Mouse (Mus musculus) midbrain, embryonic 11.5 days (tissue): ENCODE results near the gene Pmepa1. TPM values are rescaled to one million over a fixed set of nuclear protein-coding genes. Genes with fewer than 3 reads are reported as not detected.

Experiments
- ATAC-seq: fragments of 200-750 bp; cut with Nextera tagmentation; 2 replicates; pipeline ENCODE4 v1.8.0; 2017; ENCODE audit warnings: moderate TSS enrichment, moderate library complexity; ENCODE audit not compliant: low FRiP score
- DNase-seq: peaks from one replicate; pipeline ENCODE4 v3.0.0; 2015; ENCODE audit warnings: low spot score; ENCODE audit errors: missing footprints
- H3K27ac ChIP-seq: fragments of 300-500 bp; sonication (generic); 2 replicates; pipeline ENCODE4 v1.5.1; 2014; ENCODE audit warnings: low read depth, low read length
- H3K27me3 ChIP-seq: fragments of 300-500 bp; sonication (generic); 2 replicates; pipeline ENCODE4 v1.6.1; 2014; ENCODE audit warnings: mild to moderate bottlenecking, low read length, moderate library complexity, mixed read lengths; ENCODE audit not compliant: control insufficient read depth, insufficient read depth
- H3K36me3 ChIP-seq: fragments of 300-500 bp; sonication (generic); 2 replicates; pipeline ENCODE4 v1.6.1; 2014; ENCODE audit warnings: mild to moderate bottlenecking, low read length, moderate library complexity, mixed read lengths; ENCODE audit not compliant: control insufficient read depth, insufficient read depth
- H3K4me1 ChIP-seq: fragments of 300-500 bp; sonication (generic); 2 replicates; pipeline ENCODE4 v1.6.1; 2014; ENCODE audit warnings: low read length; ENCODE audit not compliant: control insufficient read depth, insufficient read depth
- H3K4me2 ChIP-seq: fragments of 300-500 bp; sonication (generic); 2 replicates; pipeline ENCODE4 v1.6.1; 2014; ENCODE audit warnings: mild to moderate bottlenecking, moderate library complexity
- H3K4me3 ChIP-seq: fragments of 300-500 bp; sonication (generic); 2 replicates; pipeline ENCODE4 v1.5.1; 2014; ENCODE audit warnings: low read depth, low read length
- H3K9ac ChIP-seq: fragments of 300-500 bp; sonication (generic); 2 replicates; pipeline ENCODE4 v1.6.1; 2014; ENCODE audit warnings: low read length
- H3K9me3 ChIP-seq: fragments of 300-500 bp; sonication (generic); 2 replicates; pipeline ENCODE4 v1.6.1; 2016; ENCODE audit warnings: low read length; ENCODE audit not compliant: control insufficient read depth
- WGBS: fragments of 180-500 bp; shearing (Covaris S2); extraction: QIAGEN DNeasy Blood & Tissue Kit; methylation state at CpG from one replicate; pipeline ENCODE4 v1.1.7; 2014; 5-methylcytosine and 5-hydroxymethylcytosine counted together
- polyA plus RNA-seq: library from polyadenylated mRNA; unstranded; fragments of >200 nt; fragmentation: Nextera tagmentation; extraction: Ambion mirVana; gene quantifications from 2 replicates; pipeline ENCODE4 v1.2.1, GENCODE M21; 2014

Pmepa1 gene
- polyA plus RNA-seq, 1 experiment from 2014 or later, result 3.4 TPM

GRCm38 (mm10) chr2:173261497-173261896 lies 14.8 kb downstream of the Pmepa1 start:
- DNase-seq (no peak), ATAC-seq (no peak)
- Histone ChIP-seq H3K36me3 (no peaks in the 10 kb centered on the region), H3K27ac (no peak overlapping the region), H3K9me3 (no peaks in the 10 kb centered on the region), H3K4me3 (no peak overlapping the region), H3K4me1 (peaks cover 57% of the 10 kb centered on the region), H3K27me3 (no peaks in the 10 kb centered on the region), H3K4me2 (no peak overlapping the region), H3K9ac (0 out of 2 replicates have a peak overlapping the region, but pooled peaks have one; percentile 42)
- WGBS, result 90% methylated on average over 10 of the region's 10 CpGs

- DNase-seq (no peak), ATAC-seq (0 out of 2 replicates have a peak, but pooled peaks have one; percentile 6)
- no peaks in the 10 kb centered on the region for H3K27me3 ChIP-seq
- no peaks in the 10 kb centered on the region for H3K36me3 ChIP-seq
- H3K4me2 ChIP-seq, result no peak overlapping the region
- no peaks in the 10 kb centered on the region for H3K9me3 ChIP-seq
- no peak overlapping the region for H3K27ac ChIP-seq
- H3K4me3 ChIP-seq, result no peak overlapping the region
- peaks cover 64% of the 10 kb centered on the region for H3K4me1 ChIP-seq
- no peak overlapping the region for H3K9ac ChIP-seq
- WGBS, result 32% methylated on average over 9 of the region's 9 CpGs
These were observed 17.8 kb downstream of the Pmepa1 start for GRCm38 (mm10) chr2:173258459-173259091.

GRCm38 (mm10) chr2:173257610-173258009 lies 18.7 kb downstream of the Pmepa1 start:
- no peaks in the 10 kb centered on the region for H3K27me3 ChIP-seq
- peaks cover 72% of the 10 kb centered on the region for H3K4me1 ChIP-seq
- no peak overlapping the region for H3K4me3 ChIP-seq
- 54% methylated on average over 7 of the region's 7 CpGs for WGBS
- H3K9ac ChIP-seq, result no peak overlapping the region
- no peaks in the 10 kb centered on the region for H3K9me3 ChIP-seq
- ATAC-seq (no peak), DNase-seq (no peak)
- H3K27ac ChIP-seq, result no peak overlapping the region
- no peak overlapping the region for H3K4me2 ChIP-seq
- no peaks in the 10 kb centered on the region for H3K36me3 ChIP-seq

- Histone ChIP-seq H3K4me1 (peaks cover 65% of the 10 kb centered on the region), H3K4me3 (no peak overlapping the region), H3K36me3 (no peaks in the 10 kb centered on the region), H3K27ac (no peak overlapping the region), H3K4me2 (no peak overlapping the region), H3K27me3 (no peaks in the 10 kb centered on the region), H3K9me3 (no peaks in the 10 kb centered on the region), H3K9ac (no peak overlapping the region)
- ATAC-seq, result no peak
- WGBS, result 80% methylated on average over 4 of the region's 4 CpGs
- DNase-seq, result no peak
These were observed 19.8 kb downstream of the Pmepa1 start for GRCm38 (mm10) chr2:173256552-173256949.

- Histone ChIP-seq H3K9ac (no peak overlapping the region), H3K27me3 (no peaks in the 10 kb centered on the region), H3K4me3 (no peak overlapping the region), H3K4me2 (no peak overlapping the region), H3K4me1 (peaks cover 68% of the 10 kb centered on the region), H3K9me3 (no peaks in the 10 kb centered on the region), H3K36me3 (no peaks in the 10 kb centered on the region), H3K27ac (no peak overlapping the region)
- DNase-seq (no peak), ATAC-seq (no peak)
- WGBS, result 77% methylated on average over 7 of the region's 7 CpGs
These were observed 20.4 kb downstream of the Pmepa1 start for GRCm38 (mm10) chr2:173255810-173256551.

GRCm38 (mm10) chr2:173253761-173254662 lies 22.3 kb downstream of the Pmepa1 start:
- no peaks in the 10 kb centered on the region for H3K9me3 ChIP-seq
- WGBS, result 31% methylated on average over 26 of the region's 26 CpGs
- peak overlapping the region; percentile 77 for H3K27ac ChIP-seq
- peak overlapping the region; percentile 23; the same call in 1 of the 2 replicates for H3K4me2 ChIP-seq
- peak overlapping the region; percentile 14; the same call in 1 of the 2 replicates for H3K9ac ChIP-seq
- H3K27me3 ChIP-seq, result no peaks in the 10 kb centered on the region
- H3K4me3 ChIP-seq, result no peak overlapping the region
- H3K36me3 ChIP-seq, result no peaks in the 10 kb centered on the region
- DNase-seq, result no peak
- peak; percentile 54 for ATAC-seq
- peaks cover 67% of the 10 kb centered on the region for H3K4me1 ChIP-seq

- Histone ChIP-seq H3K9me3 (no peaks in the 10 kb centered on the region), H3K27ac (no peak overlapping the region), H3K36me3 (no peaks in the 10 kb centered on the region), H3K9ac (0 out of 2 replicates have a peak overlapping the region, but pooled peaks have one; percentile 12), H3K4me2 (no peak overlapping the region), H3K4me3 (no peak overlapping the region), H3K4me1 (peaks cover 57% of the 10 kb centered on the region), H3K27me3 (no peaks in the 10 kb centered on the region)
- no peak for ATAC-seq
- DNase-seq, result no peak
- WGBS, result 84% methylated on average over 9 of the region's 9 CpGs
These were observed 24.7 kb downstream of the Pmepa1 start for GRCm38 (mm10) chr2:173251675-173252074.

- no peak overlapping the region for H3K4me2 ChIP-seq
- 55% methylated on average over 7 of the region's 7 CpGs for WGBS
- no peak overlapping the region for H3K27ac ChIP-seq
- no peak for ATAC-seq
- H3K4me3 ChIP-seq, result no peak overlapping the region
- H3K4me1 ChIP-seq, result peaks cover 54% of the 10 kb centered on the region
- no peaks in the 10 kb centered on the region for H3K9me3 ChIP-seq
- H3K27me3 ChIP-seq, result no peaks in the 10 kb centered on the region
- H3K36me3 ChIP-seq, result no peaks in the 10 kb centered on the region
- no peak for DNase-seq
- H3K9ac ChIP-seq, result no peak overlapping the region
These were observed 25.2 kb downstream of the Pmepa1 start for GRCm38 (mm10) chr2:173251133-173251532.
